Mouse (Mus musculus): ENCODE measurements around the gene Ppt2. TPM values are rescaled to one million over a fixed set of nuclear protein-coding genes. Genes with fewer than 3 reads are reported as not detected.

Gene Ppt2
- polyA plus RNA-seq, 1 experiment from 2014 or later, result 23.8 TPM

- Histone ChIP-seq H3K4me2 (replicated peaks) (peak overlapping the region; percentile 73), H3K9ac (replicated peaks) (peak overlapping the region; percentile 73), H3K4me1 (peaks cover 48% of the 10 kb centered on the region), H3K4me3 (peak overlapping the region; percentile 64), H3K27me3 (no peaks in the 10 kb centered on the region), H3K9me3 (no peaks in the 10 kb centered on the region), H3K36me3 (peaks cover 16% of the 10 kb centered on the region), H3K27ac (replicated peaks) (no peak overlapping the region; the same call in 1 of the 2 replicates)
- WGBS, result 52% methylated on average over 10 of the region's 10 CpGs
- ATAC-seq (ENCODE audit: low FRiP score, low read depth), result no peak
Observed at GRCm38 (mm10) chr17:34645256-34645829, 17.0 kb upstream of the Ppt2 start.

- Histone ChIP-seq H3K27ac (replicated peaks) (peak within 1 kb of the TSS; percentile 76), H3K9ac (replicated peaks) (peak within 1 kb of the TSS; percentile 73), H3K27me3 (no peaks in the 10 kb centered on the region), H3K4me1 (peaks cover 49% of the 10 kb centered on the region), H3K36me3 (peaks cover 8% of the 10 kb centered on the region), H3K9me3 (no peaks in the 10 kb centered on the region), H3K4me2 (replicated peaks) (peak within 1 kb of the TSS; percentile 73), H3K4me3 (peak within 1 kb of the TSS; percentile 64)
- under 1% methylated on average over 16 of the region's 16 CpGs for WGBS
- peak; percentile 62 for ATAC-seq (ENCODE audit: low FRiP score, low read depth)
Observed at GRCm38 (mm10) chr17:34644608-34645007, 16.3 kb upstream of the Ppt2 start, which contains the start of gene Fkbpl. Fkbpl (plus strand) TSS chr17:34644764.

- peaks cover 49% of the 10 kb centered on the region for H3K4me1 ChIP-seq
- no peak overlapping the region for H3K4me2 ChIP-seq (replicated peaks)
- no peak for ATAC-seq (ENCODE audit: low FRiP score, low read depth)
- no peaks in the 10 kb centered on the region for H3K9me3 ChIP-seq
- H3K27me3 ChIP-seq, result no peaks in the 10 kb centered on the region
- H3K4me3 ChIP-seq, result no peak overlapping the region
- H3K36me3 ChIP-seq, result peaks cover 2% of the 10 kb centered on the region
- no peak overlapping the region for H3K27ac ChIP-seq (replicated peaks)
- no peak overlapping the region for H3K9ac ChIP-seq (replicated peaks)
- whole genome bisulfite sequencing, result 86% methylated on average over 10 of the region's 10 CpGs
Observed at GRCm38 (mm10) chr17:34643944-34644343, 15.6 kb upstream of the Ppt2 start.

GRCm38 (mm10) chr17:34643379-34643778, 15.1 kb upstream of the Ppt2 start:
- Histone ChIP-seq H3K9me3 (no peaks in the 10 kb centered on the region), H3K27me3 (no peaks in the 10 kb centered on the region), H3K27ac (replicated peaks) (no peak overlapping the region), H3K36me3 (no peaks in the 10 kb centered on the region), H3K4me3 (no peak overlapping the region), H3K9ac (replicated peaks) (no peak overlapping the region), H3K4me2 (replicated peaks) (no peak overlapping the region), H3K4me1 (peaks cover 46% of the 10 kb centered on the region)
- no peak for ATAC-seq (ENCODE audit: low FRiP score, low read depth)
- 93% methylated on average over 4 of the region's 4 CpGs for WGBS

GRCm38 (mm10) chr17:34641945-34642344, 13.6 kb upstream of the Ppt2 start:
- no peak for ATAC-seq (ENCODE audit: low FRiP score, low read depth)
- H3K27ac ChIP-seq (replicated peaks), result peak overlapping the region; percentile 88
- WGBS, result 90% methylated on average over 3 of the region's 3 CpGs
- peaks cover 36% of the 10 kb centered on the region for H3K4me1 ChIP-seq
- peaks cover 6% of the 10 kb centered on the region; the same call in 1 of the 2 replicates for H3K27me3 ChIP-seq
- no peak overlapping the region for H3K4me2 ChIP-seq (replicated peaks)
- no peaks in the 10 kb centered on the region for H3K9me3 ChIP-seq
- no peak overlapping the region for H3K9ac ChIP-seq (replicated peaks)
- H3K4me3 ChIP-seq, result no peak overlapping the region
- no peaks in the 10 kb centered on the region for H3K36me3 ChIP-seq

GRCm38 (mm10) chr17:34640778-34641601, 12.7 kb upstream of the Ppt2 start:
- 9% methylated on average over 11 of the region's 11 CpGs for WGBS
- peaks cover 30% of the 10 kb centered on the region for H3K4me1 ChIP-seq
- peak overlapping the region; percentile 11; the same call in 1 of the 2 replicates for H3K4me2 ChIP-seq (replicated peaks)
- no peaks in the 10 kb centered on the region for H3K9me3 ChIP-seq
- peak overlapping the region; percentile 88 for H3K27ac ChIP-seq (replicated peaks)
- ATAC-seq (ENCODE audit: low FRiP score, low read depth), result peak; percentile 47; the same call in 1 of the 2 replicates
- H3K9ac ChIP-seq (replicated peaks), result peak overlapping the region; percentile 34
- H3K4me3 ChIP-seq, result no peak overlapping the region
- no peaks in the 10 kb centered on the region for H3K36me3 ChIP-seq
- peaks cover 11% of the 10 kb centered on the region; the same call in 1 of the 2 replicates for H3K27me3 ChIP-seq

- Histone ChIP-seq H3K4me1 (peaks cover 19% of the 10 kb centered on the region), H3K27ac (replicated peaks) (no peak overlapping the region), H3K4me3 (no peak overlapping the region), H3K4me2 (replicated peaks) (no peak overlapping the region), H3K9me3 (no peaks in the 10 kb centered on the region), H3K36me3 (no peaks in the 10 kb centered on the region), H3K9ac (replicated peaks) (no peak overlapping the region), H3K27me3 (peaks cover 17% of the 10 kb centered on the region; the same call in 1 of the 2 replicates)
- ATAC-seq (ENCODE audit: low FRiP score, low read depth), result no peak
- 89% methylated on average over 7 of the region's 7 CpGs for WGBS
Observed at GRCm38 (mm10) chr17:34639461-34640255, 11.3 kb upstream of the Ppt2 start.

GRCm38 (mm10) chr17:34637459-34637858, 9.1 kb upstream of the Ppt2 start:
- H3K36me3 ChIP-seq, result no peaks in the 10 kb centered on the region
- no peak for ATAC-seq (ENCODE audit: low FRiP score, low read depth)
- H3K9ac ChIP-seq (replicated peaks), result no peak overlapping the region; the same call in 1 of the 2 replicates
- H3K4me1 ChIP-seq, result peaks cover 14% of the 10 kb centered on the region
- no peak overlapping the region for H3K4me3 ChIP-seq
- H3K27ac ChIP-seq (replicated peaks), result no peak overlapping the region
- WGBS, result 64% methylated on average over 3 of the region's 3 CpGs
- H3K4me2 ChIP-seq (replicated peaks), result no peak overlapping the region
- H3K9me3 ChIP-seq, result no peaks in the 10 kb centered on the region
- peaks cover 28% of the 10 kb centered on the region for H3K27me3 ChIP-seq

GRCm38 (mm10) chr17:34635671-34636070, 7.4 kb upstream of the Ppt2 start:
- Histone ChIP-seq H3K4me3 (no peak overlapping the region), H3K27me3 (peaks cover 46% of the 10 kb centered on the region), H3K36me3 (no peaks in the 10 kb centered on the region), H3K27ac (replicated peaks) (no peak overlapping the region), H3K4me1 (peaks cover 23% of the 10 kb centered on the region), H3K9me3 (no peaks in the 10 kb centered on the region), H3K4me2 (replicated peaks) (no peak overlapping the region), H3K9ac (replicated peaks) (no peak overlapping the region)
- ATAC-seq (ENCODE audit: low FRiP score, low read depth), result no peak
- WGBS, result 70% methylated on average over 2 of the region's 2 CpGs

- peaks cover 53% of the 10 kb centered on the region for H3K27me3 ChIP-seq
Observed at GRCm38 (mm10) chr17:34632261-34632691, 4.0 kb upstream of the Ppt2 start.

GRCm38 (mm10) chr17:34631647-34632046, 3.3 kb upstream of the Ppt2 start:
- Histone ChIP-seq H3K9ac (replicated peaks) (peak overlapping the region; percentile 46), H3K36me3 (no peaks in the 10 kb centered on the region), H3K27me3 (peaks cover 51% of the 10 kb centered on the region), H3K4me1 (peaks cover 50% of the 10 kb centered on the region), H3K4me3 (peak overlapping the region; percentile 35), H3K9me3 (no peaks in the 10 kb centered on the region), H3K4me2 (replicated peaks) (peak overlapping the region; percentile 91), H3K27ac (replicated peaks) (no peak overlapping the region)
- WGBS, result 4% methylated on average over 11 of the region's 12 CpGs
- ATAC-seq (ENCODE audit: low FRiP score, low read depth), result no peak

More at GRCm38 (mm10) chr17:34632261-34632691, 4.0 kb upstream of the Ppt2 start:
- H3K9me3 ChIP-seq, result no peaks in the 10 kb centered on the region
- no peaks in the 10 kb centered on the region for H3K36me3 ChIP-seq
- ATAC-seq (ENCODE audit: low FRiP score, low read depth), result no peak
- H3K4me2 ChIP-seq (replicated peaks), result peak overlapping the region; percentile 91
- H3K4me1 ChIP-seq, result peaks cover 50% of the 10 kb centered on the region
- H3K4me3 ChIP-seq, result peak overlapping the region; percentile 35
- 0 out of 2 replicates have a peak overlapping the region, but pooled peaks have one; percentile 21 for H3K9ac ChIP-seq (replicated peaks)
- under 1% methylated on average over 25 of the region's 26 CpGs for WGBS
- H3K27ac ChIP-seq (replicated peaks), result no peak overlapping the region

Data from midbrain, embryonic 12.5 days (tissue).